Mouse (Mus musculus): ENCODE results near the gene Peak1. TPM values are rescaled to one million over a fixed set of nuclear protein-coding genes. Genes with fewer than 3 reads are reported as not detected.
"Not testable (repeated sequence)": the region's sequence is repeated elsewhere in the genome, so short reads cannot be mapped to it uniquely, and the experiment has no call there.

Peak1 gene
- polyA plus RNA-seq, 1 experiment: 33.7 TPM

- H3K27ac ChIP-seq (ENCODE audit: insufficient read depth, low read depth, low read length): no peak overlapping the region
- no peak overlapping the region for H3K4me3 ChIP-seq (ENCODE audit: insufficient read depth, low read length)
- TF ChIP-seq CTCF (IDR thresholded peaks at IDR 0.05; ENCODE audit: low read depth, low read length) (no peak), POLR2A (IDR thresholded peaks at IDR 0.05; ENCODE audit: borderline replicate concordance, low read depth, low read length) (no peak)
- peaks cover 2% of the 10 kb centered on the region for H3K4me1 ChIP-seq (ENCODE audit: control insufficient read depth, insufficient read depth, low read length)
These were observed 35.4 kb upstream of the Peak1 start for GRCm38 (mm10) chr9:56453038-56453815.

- no peak overlapping the region for H3K4me3 ChIP-seq (ENCODE audit: insufficient read depth, low read length)
- no peaks in the 10 kb centered on the region; the same call in 1 of the 2 replicates for H3K4me1 ChIP-seq (ENCODE audit: control insufficient read depth, insufficient read depth, low read length)
- TF ChIP-seq POLR2A (IDR thresholded peaks at IDR 0.05; ENCODE audit: borderline replicate concordance, low read depth, low read length): no peak
- no peak for TF ChIP-seq CTCF (IDR thresholded peaks at IDR 0.05; ENCODE audit: low read depth, low read length)
- H3K27ac ChIP-seq (ENCODE audit: insufficient read depth, low read depth, low read length): no peak overlapping the region
These were observed 33.7 kb upstream of the Peak1 start for GRCm38 (mm10) chr9:56451570-56451969.

GRCm38 (mm10) chr9:56439699-56440098, 21.8 kb upstream of the Peak1 start:
- no peak overlapping the region for H3K4me3 ChIP-seq (ENCODE audit: insufficient read depth, low read length)
- H3K4me1 ChIP-seq (ENCODE audit: control insufficient read depth, insufficient read depth, low read length): no peaks in the 10 kb centered on the region
- H3K27ac ChIP-seq (ENCODE audit: insufficient read depth, low read depth, low read length): no peak overlapping the region
- TF ChIP-seq POLR2A (IDR thresholded peaks at IDR 0.05; ENCODE audit: borderline replicate concordance, low read depth, low read length) (no peak), CTCF (IDR thresholded peaks at IDR 0.05; ENCODE audit: low read depth, low read length) (no peak)

GRCm38 (mm10) chr9:56437300-56437892, 19.5 kb upstream of the Peak1 start:
- H3K4me3 ChIP-seq (ENCODE audit: insufficient read depth, low read length); H3K27ac ChIP-seq (ENCODE audit: insufficient read depth, low read depth, low read length); H3K4me1 ChIP-seq (ENCODE audit: control insufficient read depth, insufficient read depth, low read length): not testable (repeated sequence)

- H3K27ac ChIP-seq (ENCODE audit: insufficient read depth, low read depth, low read length): no peak overlapping the region
- no peak overlapping the region for H3K4me3 ChIP-seq (ENCODE audit: insufficient read depth, low read length)
- H3K4me1 ChIP-seq (ENCODE audit: control insufficient read depth, insufficient read depth, low read length): no peaks in the 10 kb centered on the region
- TF ChIP-seq POLR2A (IDR thresholded peaks at IDR 0.05; ENCODE audit: borderline replicate concordance, low read depth, low read length): no peak
- TF ChIP-seq CTCF (IDR thresholded peaks at IDR 0.05; ENCODE audit: low read depth, low read length): no peak
These were observed 18.1 kb upstream of the Peak1 start for GRCm38 (mm10) chr9:56435821-56436526.

GRCm38 (mm10) chr9:56424861-56425260, 7.0 kb upstream of the Peak1 start:
- no peak overlapping the region for H3K4me3 ChIP-seq (ENCODE audit: insufficient read depth, low read length)
- peaks cover 16% of the 10 kb centered on the region for H3K4me1 ChIP-seq (ENCODE audit: control insufficient read depth, insufficient read depth, low read length)
- TF ChIP-seq CTCF (IDR thresholded peaks at IDR 0.05; ENCODE audit: low read depth, low read length) (no peak), POLR2A (IDR thresholded peaks at IDR 0.05; ENCODE audit: borderline replicate concordance, low read depth, low read length) (no peak)
- no peak overlapping the region for H3K27ac ChIP-seq (ENCODE audit: insufficient read depth, low read depth, low read length)

- Histone ChIP-seq H3K4me1 (ENCODE audit: control insufficient read depth, insufficient read depth, low read length) (peaks cover 9% of the 10 kb centered on the region), H3K27ac (ENCODE audit: insufficient read depth, low read depth, low read length) (no peak overlapping the region), H3K4me3 (ENCODE audit: insufficient read depth, low read length) (no peak overlapping the region)
- no peak for TF ChIP-seq POLR2A (IDR thresholded peaks at IDR 0.05; ENCODE audit: borderline replicate concordance, low read depth, low read length)
- TF ChIP-seq CTCF (IDR thresholded peaks at IDR 0.05; ENCODE audit: low read depth, low read length): no peak
These were observed 4.1 kb upstream of the Peak1 start for GRCm38 (mm10) chr9:56421991-56422390.

GRCm38 (mm10) chr9:56420892-56421601, 3.2 kb upstream of the Peak1 start:
- Histone ChIP-seq H3K4me3 (ENCODE audit: insufficient read depth, low read length) (no peak overlapping the region), H3K27ac (ENCODE audit: insufficient read depth, low read depth, low read length) (no peak overlapping the region), H3K4me1 (ENCODE audit: control insufficient read depth, insufficient read depth, low read length) (peaks cover 9% of the 10 kb centered on the region)
- TF ChIP-seq CTCF (IDR thresholded peaks at IDR 0.05; ENCODE audit: low read depth, low read length) (no peak), POLR2A (IDR thresholded peaks at IDR 0.05; ENCODE audit: borderline replicate concordance, low read depth, low read length) (no peak)

- TF ChIP-seq CTCF (IDR thresholded peaks at IDR 0.05; ENCODE audit: low read depth, low read length) (no peak), POLR2A (IDR thresholded peaks at IDR 0.05; ENCODE audit: borderline replicate concordance, low read depth, low read length) (no peak)
- peaks cover 12% of the 10 kb centered on the region for H3K4me1 ChIP-seq (ENCODE audit: control insufficient read depth, insufficient read depth, low read length)
- no peak overlapping the region for H3K4me3 ChIP-seq (ENCODE audit: insufficient read depth, low read length)
- H3K27ac ChIP-seq (ENCODE audit: insufficient read depth, low read depth, low read length): no peak overlapping the region
These were observed 2.4 kb upstream of the Peak1 start for GRCm38 (mm10) chr9:56420236-56420635.

All from bone marrow macrophage, adult 2 months (primary cell).